Mouse (Mus musculus): ENCODE data around the gene Serpina10. TPM values are rescaled to one million over a fixed set of nuclear protein-coding genes. Genes with fewer than 3 reads are reported as not detected.
"Not testable (repeated sequence)": the region's sequence is repeated elsewhere in the genome, so short reads cannot be mapped to it uniquely, and the experiment has no call there.

Gene Serpina10
- 1.3 and 1.9 TPM in 2 replicates for polyA plus RNA-seq (2015; fragmentation: Nextera tagmentation; extraction: Ambion mirVana)

- Histone ChIP-seq H3K4me1 (ENCODE audit: control insufficient read depth, insufficient read depth, low read length) (no peaks in the 10 kb centered on the region), H3K4me3 (ENCODE audit: low read length) (no peak within 1 kb of the TSS), H3K4me2 (ENCODE audit: low read depth, low read length) (no peak within 1 kb of the TSS), H3K36me3 (ENCODE audit: control insufficient read depth, insufficient read depth, low read length) (no peaks in the 10 kb centered on the region), H3K27me3 (replicated peaks; ENCODE audit: control insufficient read depth, insufficient read depth, low read length) (no peaks in the 10 kb centered on the region), H3K9me3 (ENCODE audit: control insufficient read depth, low read length) (no peaks in the 10 kb centered on the region), H3K27ac (ENCODE audit: low read length) (no peak within 1 kb of the TSS), H3K9ac (ENCODE audit: low read depth, low read length) (no peak within 1 kb of the TSS)
- 54% methylated on average over 3 of the region's 3 CpGs for WGBS
- peak; percentile 48 for ATAC-seq
Observed at GRCm38 (mm10) chr12:103631203-103631612, at the start of gene Serpina10. Gene Serpina10, minus strand, starts transcription at chr12:103631444.

GRCm38 (mm10) chr12:103679853-103680252, 48.6 kb upstream of the Serpina10 start:
- H3K27ac ChIP-seq (ENCODE audit: low read length); H3K36me3 ChIP-seq (ENCODE audit: control insufficient read depth, insufficient read depth, low read length); H3K9ac ChIP-seq (ENCODE audit: low read depth, low read length); H3K4me3 ChIP-seq (ENCODE audit: low read length); H3K27me3 ChIP-seq (replicated peaks; ENCODE audit: control insufficient read depth, insufficient read depth, low read length); H3K4me2 ChIP-seq (ENCODE audit: low read depth, low read length); H3K9me3 ChIP-seq (ENCODE audit: control insufficient read depth, low read length); H3K4me1 ChIP-seq (ENCODE audit: control insufficient read depth, insufficient read depth, low read length): not testable (repeated sequence)
- ATAC-seq, result peak; percentile 20; the same call in 1 of the 2 replicates
- WGBS, result 100% methylated on average over 1 of the region's 1 CpGs

DNA sequence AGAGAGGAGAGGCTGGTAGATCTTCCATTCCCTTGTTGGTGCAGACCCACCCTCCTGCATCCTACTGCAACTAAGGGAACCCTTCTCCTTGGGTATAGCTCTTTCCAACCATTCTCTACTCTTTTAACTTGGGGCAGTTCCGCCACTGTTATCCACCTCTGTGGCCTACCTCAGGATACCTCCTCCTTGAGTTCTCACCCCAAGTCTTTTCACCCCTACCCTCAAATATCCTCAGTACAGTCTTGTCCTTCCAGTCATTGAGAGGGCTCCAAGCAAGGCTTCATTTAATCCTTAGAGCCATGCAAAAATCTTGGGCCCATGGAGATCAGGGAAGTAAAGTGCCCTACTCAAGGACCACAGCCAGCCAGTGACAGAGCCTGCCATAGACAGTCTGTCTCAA, 44.8 kb upstream of the Serpina10 start, which contains the start of gene Serpina16:
TSS of gene Serpina16 (minus strand) at position 101 of the 400 bp plus-strand sequence.
- Histone ChIP-seq H3K27ac (ENCODE audit: low read length) (no peak within 1 kb of the TSS), H3K4me1 (ENCODE audit: control insufficient read depth, insufficient read depth, low read length) (peaks cover 2% of the 10 kb centered on the region), H3K4me2 (ENCODE audit: low read depth, low read length) (no peak within 1 kb of the TSS), H3K27me3 (replicated peaks; ENCODE audit: control insufficient read depth, insufficient read depth, low read length) (no peaks in the 10 kb centered on the region), H3K9ac (ENCODE audit: low read depth, low read length) (no peak within 1 kb of the TSS), H3K36me3 (ENCODE audit: control insufficient read depth, insufficient read depth, low read length) (no peaks in the 10 kb centered on the region), H3K4me3 (ENCODE audit: low read length) (no peak within 1 kb of the TSS), H3K9me3 (ENCODE audit: control insufficient read depth, low read length) (no peaks in the 10 kb centered on the region)
- no peak for ATAC-seq
- WGBS, result 91% methylated on average over 1 of the region's 1 CpGs

GRCm38 (mm10) chr12:103673179-103673578, 41.9 kb upstream of the Serpina10 start:
- Histone ChIP-seq H3K9ac (ENCODE audit: low read depth, low read length) (no peak overlapping the region), H3K4me3 (ENCODE audit: low read length) (no peak overlapping the region), H3K36me3 (ENCODE audit: control insufficient read depth, insufficient read depth, low read length) (no peaks in the 10 kb centered on the region), H3K4me2 (ENCODE audit: low read depth, low read length) (no peak overlapping the region), H3K9me3 (ENCODE audit: control insufficient read depth, low read length) (no peaks in the 10 kb centered on the region), H3K27me3 (replicated peaks; ENCODE audit: control insufficient read depth, insufficient read depth, low read length) (no peaks in the 10 kb centered on the region), H3K27ac (ENCODE audit: low read length) (no peak overlapping the region), H3K4me1 (ENCODE audit: control insufficient read depth, insufficient read depth, low read length) (no peaks in the 10 kb centered on the region)
- no peak for ATAC-seq
- WGBS, result 58% methylated on average over 2 of the region's 2 CpGs

- H3K27ac ChIP-seq (ENCODE audit: low read length), result no peak overlapping the region
- ATAC-seq, result no peak
- no peaks in the 10 kb centered on the region for H3K27me3 ChIP-seq (replicated peaks; ENCODE audit: control insufficient read depth, insufficient read depth, low read length)
- no peak overlapping the region for H3K4me3 ChIP-seq (ENCODE audit: low read length)
- no peaks in the 10 kb centered on the region for H3K4me1 ChIP-seq (ENCODE audit: control insufficient read depth, insufficient read depth, low read length)
- H3K9me3 ChIP-seq (ENCODE audit: control insufficient read depth, low read length), result no peaks in the 10 kb centered on the region
- WGBS, result 78% methylated on average over 3 of the region's 3 CpGs
- no peak overlapping the region for H3K9ac ChIP-seq (ENCODE audit: low read depth, low read length)
- H3K36me3 ChIP-seq (ENCODE audit: control insufficient read depth, insufficient read depth, low read length), result no peaks in the 10 kb centered on the region
- no peak overlapping the region for H3K4me2 ChIP-seq (ENCODE audit: low read depth, low read length)
Observed at GRCm38 (mm10) chr12:103671483-103671882, 40.2 kb upstream of the Serpina10 start.

- H3K4me3 ChIP-seq (ENCODE audit: low read length), result no peak overlapping the region
- H3K27me3 ChIP-seq (replicated peaks; ENCODE audit: control insufficient read depth, insufficient read depth, low read length), result no peaks in the 10 kb centered on the region
- H3K36me3 ChIP-seq (ENCODE audit: control insufficient read depth, insufficient read depth, low read length), result no peaks in the 10 kb centered on the region
- no peak overlapping the region for H3K27ac ChIP-seq (ENCODE audit: low read length)
- WGBS, result 61% methylated on average over 2 of the region's 2 CpGs
- no peak overlapping the region for H3K9ac ChIP-seq (ENCODE audit: low read depth, low read length)
- H3K4me2 ChIP-seq (ENCODE audit: low read depth, low read length), result no peak overlapping the region
- no peak for ATAC-seq
- H3K4me1 ChIP-seq (ENCODE audit: control insufficient read depth, insufficient read depth, low read length), result no peaks in the 10 kb centered on the region
- no peaks in the 10 kb centered on the region for H3K9me3 ChIP-seq (ENCODE audit: control insufficient read depth, low read length)
Observed at GRCm38 (mm10) chr12:103670964-103671363, 39.7 kb upstream of the Serpina10 start.

DNA sequence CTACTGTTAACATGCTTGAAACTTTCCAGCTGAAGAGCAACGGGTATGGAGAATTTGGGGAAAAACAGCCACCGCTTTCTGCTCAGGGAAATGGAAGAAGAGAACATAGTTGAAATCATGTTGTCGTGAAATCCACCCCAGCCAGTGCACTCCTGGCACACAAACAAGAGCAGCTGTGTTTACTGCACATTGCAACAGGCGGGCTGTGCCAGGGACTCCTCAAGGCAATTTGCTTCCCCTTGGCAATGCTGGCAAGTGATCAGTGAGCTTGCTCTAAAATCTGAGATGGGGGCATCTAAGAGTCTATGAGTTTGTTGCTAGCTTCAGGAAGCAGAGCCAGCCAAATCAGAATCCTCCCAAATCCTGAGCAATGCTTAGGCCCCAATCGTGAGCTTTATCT, 39.1 kb upstream of the Serpina10 start:
- Histone ChIP-seq H3K27ac (ENCODE audit: low read length) (no peak overlapping the region), H3K9me3 (ENCODE audit: control insufficient read depth, low read length) (no peaks in the 10 kb centered on the region), H3K4me1 (ENCODE audit: control insufficient read depth, insufficient read depth, low read length) (no peaks in the 10 kb centered on the region), H3K4me2 (ENCODE audit: low read depth, low read length) (no peak overlapping the region), H3K36me3 (ENCODE audit: control insufficient read depth, insufficient read depth, low read length) (no peaks in the 10 kb centered on the region), H3K4me3 (ENCODE audit: low read length) (no peak overlapping the region), H3K9ac (ENCODE audit: low read depth, low read length) (no peak overlapping the region), H3K27me3 (replicated peaks; ENCODE audit: control insufficient read depth, insufficient read depth, low read length) (no peaks in the 10 kb centered on the region)
- no peak for ATAC-seq
- 75% methylated on average over 5 of the region's 5 CpGs for WGBS

- no peak overlapping the region for H3K4me2 ChIP-seq (ENCODE audit: low read depth, low read length)
- WGBS, result 83% methylated on average over 3 of the region's 3 CpGs
Observed at GRCm38 (mm10) chr12:103665286-103665685, 34.0 kb upstream of the Serpina10 start.

DNA sequence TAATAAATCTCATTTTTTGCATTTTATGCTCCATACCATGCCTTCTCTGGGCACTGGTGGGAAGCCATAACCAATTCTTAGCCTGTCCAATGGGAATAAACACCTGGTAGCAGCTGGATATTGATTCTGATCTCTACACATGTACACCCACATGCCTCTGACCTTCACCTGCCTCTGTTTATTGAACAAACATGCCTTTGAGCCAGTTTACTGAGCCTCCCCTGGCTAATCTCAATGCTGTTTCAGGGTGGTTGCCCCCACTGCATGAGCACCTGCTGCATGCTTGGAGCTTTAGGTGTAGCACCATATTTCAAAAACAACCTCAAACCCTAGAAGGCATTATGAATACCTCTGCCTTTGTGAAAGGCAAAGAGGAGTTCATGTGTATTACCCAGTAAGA, 30.8 kb upstream of the Serpina10 start:
- not testable (repeated sequence) for H3K9me3 ChIP-seq (ENCODE audit: control insufficient read depth, low read length); H3K36me3 ChIP-seq (ENCODE audit: control insufficient read depth, insufficient read depth, low read length); H3K27ac ChIP-seq (ENCODE audit: low read length); H3K4me1 ChIP-seq (ENCODE audit: control insufficient read depth, insufficient read depth, low read length); ATAC-seq; H3K9ac ChIP-seq (ENCODE audit: low read depth, low read length); H3K4me3 ChIP-seq (ENCODE audit: low read length); H3K27me3 ChIP-seq (replicated peaks; ENCODE audit: control insufficient read depth, insufficient read depth, low read length); H3K4me2 ChIP-seq (ENCODE audit: low read depth, low read length)

More at GRCm38 (mm10) chr12:103665286-103665685, 34.0 kb upstream of the Serpina10 start:
- no peak overlapping the region for H3K4me3 ChIP-seq (ENCODE audit: low read length)
- no peaks in the 10 kb centered on the region for H3K4me1 ChIP-seq (ENCODE audit: control insufficient read depth, insufficient read depth, low read length)
- no peaks in the 10 kb centered on the region for H3K27me3 ChIP-seq (replicated peaks; ENCODE audit: control insufficient read depth, insufficient read depth, low read length)
- H3K36me3 ChIP-seq (ENCODE audit: control insufficient read depth, insufficient read depth, low read length), result no peaks in the 10 kb centered on the region
- no peak overlapping the region for H3K9ac ChIP-seq (ENCODE audit: low read depth, low read length)
- H3K9me3 ChIP-seq (ENCODE audit: control insufficient read depth, low read length), result no peaks in the 10 kb centered on the region
- no peak overlapping the region for H3K27ac ChIP-seq (ENCODE audit: low read length)
- ATAC-seq, result no peak

- Histone ChIP-seq H3K4me2 (ENCODE audit: low read depth, low read length) (no peak overlapping the region), H3K4me1 (ENCODE audit: control insufficient read depth, insufficient read depth, low read length) (no peaks in the 10 kb centered on the region), H3K4me3 (ENCODE audit: low read length) (no peak overlapping the region), H3K27me3 (replicated peaks; ENCODE audit: control insufficient read depth, insufficient read depth, low read length) (no peaks in the 10 kb centered on the region), H3K36me3 (ENCODE audit: control insufficient read depth, insufficient read depth, low read length) (no peaks in the 10 kb centered on the region), H3K27ac (ENCODE audit: low read length) (no peak overlapping the region), H3K9ac (ENCODE audit: low read depth, low read length) (no peak overlapping the region), H3K9me3 (ENCODE audit: control insufficient read depth, low read length) (no peaks in the 10 kb centered on the region)
- WGBS, result 88% methylated on average over 5 of the region's 5 CpGs
- no peak for ATAC-seq
Observed at GRCm38 (mm10) chr12:103660076-103660475, 28.8 kb upstream of the Serpina10 start.
